In genomic region chr11:31550747-31551613, GRCm38 (mm10) we compare ENCODE assay signal across 9 mouse cellular contexts.
DNase-seq lines count a peak whose midpoint lies in the region; ATAC-seq and TF ChIP-seq lines count a peak whose summit lies in the region.
"Had no signal": no experiment of that assay in that cellular context is flagged by ENCODE, and none has a peak within 500 bp of the region (broad histone marks: within the 10 kb centered on the region; RNA-seq: fewer than 3 reads in every experiment).

No protein-coding gene starts in this region.

- 45% methylated on average over 6 of the region's 6 CpGs for WGBS in heart, embryonic 14.5 days
- WGBS in limb, embryonic 14.5 days, result 36% methylated on average over 6 of the region's 6 CpGs

- peak; percentile 18 for DNase-seq in embryo, embryonic 10.5 days (ENCODE audit: low spot score)
- no peak for DNase-seq in embryo, embryonic 9.5 days (ENCODE audit: extremely low spot score)
- peak; percentile 29 to 38 for DNase-seq in cerebellum, postnatal 36 days
- DNase-seq in limb, embryonic 14.5 days (ENCODE audit: low spot score), result peak; percentile 10
- DNase-seq in layer of hippocampus, adult 9-10 months (ENCODE audit: low spot score), result no peak
- no peak for DNase-seq in right cerebral cortex, adult 18-20 months
- DNase-seq in layer of hippocampus, adult 18-20 months (ENCODE audit: low spot score in 2 of 2), result no peak

- H3K27me3 ChIP-seq in heart, embryonic 14.5 days (ENCODE audit: control insufficient read depth, insufficient read depth, low read length), result no peaks in the 10 kb centered on the region
- no peaks in the 10 kb centered on the region for H3K27me3 ChIP-seq in limb, embryonic 14.5 days (ENCODE audit: control insufficient read depth, insufficient read depth, low read length)

- H3K4me3 ChIP-seq in heart, embryonic 14.5 days (ENCODE audit: control insufficient read depth in 1 of 2, insufficient read depth in 1 of 2, low read depth in 1 of 2, low read length in 2 of 2), result no peak overlapping the region
- no peak overlapping the region for H3K4me3 ChIP-seq in limb, embryonic 14.5 days (replicated peaks; ENCODE audit: low read length)
- H3K4me3 ChIP-seq: megakaryocyte, embryonic 14.5 days had no signal

- TF ChIP-seq POLR2A in limb, embryonic 14.5 days (IDR thresholded peaks at IDR 0.05; ENCODE audit: borderline replicate concordance, extremely low read depth, insufficient read depth, insufficient read length), result no peak

- ATAC-seq in heart, embryonic 14.5 days (ENCODE audit: insufficient number of reproducible peaks, insufficient read depth, low FRiP score, low read depth), result peak; percentile 64
- ATAC-seq in limb, embryonic 14.5 days (ENCODE audit: low FRiP score, low read depth), result peak; percentile 76

- peak overlapping the region; percentile 19 to 76 for H3K27ac ChIP-seq in heart, embryonic 14.5 days (replicated peaks in 1 of 2; ENCODE audit: control insufficient read depth in 1 of 2, insufficient read depth in 1 of 2, low read depth in 2 of 2, low read length in 2 of 2)
- H3K27ac ChIP-seq in limb, embryonic 14.5 days (replicated peaks; ENCODE audit: low read depth, low read length), result no peak overlapping the region

- peak overlapping the region; percentile 38; the same call in 1 of the 2 replicates for H3K9ac ChIP-seq in heart, embryonic 14.5 days (ENCODE audit: low read length)
- no peak overlapping the region for H3K9ac ChIP-seq in limb, embryonic 14.5 days (ENCODE audit: low read depth, low read length, severe bottlenecking)

- H3K4me2 ChIP-seq in heart, embryonic 14.5 days (ENCODE audit: low read length), result no peak overlapping the region
- no peak overlapping the region for H3K4me2 ChIP-seq in limb, embryonic 14.5 days (replicated peaks; ENCODE audit: low read depth, low read length, severe bottlenecking)

- H3K36me3 ChIP-seq in heart, embryonic 14.5 days (ENCODE audit: control insufficient read depth, insufficient read depth, low read length), result no peaks in the 10 kb centered on the region
- H3K36me3 ChIP-seq in limb, embryonic 14.5 days (ENCODE audit: control insufficient read depth, insufficient read depth, low read length), result no peaks in the 10 kb centered on the region

- H3K4me1 ChIP-seq in heart, embryonic 14.5 days (ENCODE audit: control insufficient read depth in 2 of 2, insufficient read depth in 2 of 2, low read length in 2 of 2), result peaks cover 10 to 14% of the 10 kb centered on the region in 2 experiments
- H3K4me1 ChIP-seq in limb, embryonic 14.5 days (ENCODE audit: control insufficient read depth, insufficient read depth, low read length), result peaks cover 5% of the 10 kb centered on the region; the same call in 1 of the 2 replicates
- H3K4me1 ChIP-seq: megakaryocyte, embryonic 14.5 days had no signal

- H3K9me3 ChIP-seq in heart, embryonic 14.5 days (ENCODE audit: control insufficient read depth, low read length), result no peaks in the 10 kb centered on the region
- no peaks in the 10 kb centered on the region for H3K9me3 ChIP-seq in limb, embryonic 14.5 days (ENCODE audit: control insufficient read depth, low read length)
- H3K9me3 ChIP-seq: megakaryocyte, embryonic 14.5 days had no signal

Comparison
In these comparisons a context has a peak if more than half of its experiments do, and no peak if none do; other contexts are left out.
1. DNase-seq: peak in embryo, embryonic 10.5 days (single experiment), cerebellum, postnatal 36 days (2 of 2) and limb, embryonic 14.5 days (single experiment); none in embryo, embryonic 9.5 days (single experiment), layer of hippocampus, adult 9-10 months (single experiment), right cerebral cortex, adult 18-20 months (single experiment) and layer of hippocampus, adult 18-20 months (0 of 2).